Mouse (Mus musculus): Measurements from ENCODE around the gene Fxyd1.

The Fxyd1 gene

DNA sequence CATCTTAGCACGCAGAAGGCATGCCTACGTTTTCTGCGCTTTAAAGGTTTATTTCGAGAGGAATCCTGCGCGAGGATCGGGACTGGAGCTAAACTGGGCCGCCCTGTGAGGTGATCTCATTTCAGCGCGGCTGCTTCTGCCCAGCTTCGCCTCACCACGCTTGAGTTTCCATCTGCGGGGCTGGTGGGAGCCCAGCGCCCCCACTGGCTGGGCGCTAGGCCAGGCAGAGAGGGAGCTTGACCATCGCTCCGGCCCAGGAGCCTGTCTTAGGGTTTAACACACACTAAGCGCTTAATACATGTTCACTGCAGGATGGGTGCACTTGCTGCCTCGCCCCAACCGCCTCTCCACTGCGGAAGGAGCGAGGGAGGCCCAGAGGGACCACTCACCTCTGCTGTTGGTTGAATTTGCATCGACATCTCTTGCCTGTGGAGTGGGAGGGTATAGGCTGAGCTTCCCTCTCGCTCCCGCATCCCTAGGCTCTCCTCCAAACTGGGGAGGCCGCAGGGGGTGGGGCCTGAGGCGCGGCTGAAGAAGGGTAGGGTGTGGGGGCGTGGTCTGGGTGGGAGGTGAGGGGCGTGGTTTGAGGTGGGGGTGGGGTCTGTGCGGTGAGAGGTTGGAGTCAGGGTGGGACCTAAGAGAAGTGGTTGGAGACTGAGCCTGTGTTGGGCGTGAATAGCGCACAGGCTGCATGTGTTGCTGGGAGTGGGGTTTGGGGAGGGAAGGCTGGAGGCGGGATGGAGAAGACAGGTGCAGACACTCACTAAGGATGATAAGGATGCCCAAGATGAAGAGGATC is 4.2 kb downstream of the Fxyd1 start:
- no peak for DNase-seq (ENCODE audit: extremely low spot score, low read depth, low spot score)

- DNase-seq (ENCODE audit: extremely low spot score, low read depth, low spot score), result no peak
Observed at GRCm38 (mm10) chr7:31052251-31052635, 4.8 kb downstream of the Fxyd1 start.

- DNase-seq (ENCODE audit: extremely low spot score, low read depth, low spot score), result no peak
Observed at GRCm38 (mm10) chr7:31051321-31052021, 5.5 kb downstream of the Fxyd1 start, which contains the start of gene Fxyd7. Gene Fxyd7 (minus strand): TSS chr7:31051467.

DNA sequence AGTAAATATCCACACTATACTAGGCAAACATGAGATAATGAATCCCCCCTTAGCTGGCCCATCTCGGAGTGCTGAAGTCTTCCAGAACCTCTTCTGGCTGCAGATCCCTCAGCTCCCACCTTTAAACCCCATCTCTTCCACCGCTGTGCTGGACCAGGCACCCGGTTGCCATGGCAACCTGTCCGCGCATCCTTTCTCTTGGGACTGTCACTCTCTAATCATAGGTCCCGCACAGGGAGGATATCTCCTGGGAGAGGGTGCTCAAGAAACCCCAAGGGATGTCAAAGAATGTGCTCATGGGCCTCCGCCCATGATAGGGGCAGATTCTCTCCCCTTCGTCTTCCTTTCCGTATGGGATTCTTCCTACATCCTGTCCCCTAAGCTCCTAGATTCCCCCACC is 6.1 kb downstream of the Fxyd1 start:
- DNase-seq (ENCODE audit: extremely low spot score, low read depth, low spot score), result no peak

- no peak for DNase-seq (ENCODE audit: extremely low spot score, low read depth, low spot score)
Observed at GRCm38 (mm10) chr7:31050487-31050886, 6.5 kb downstream of the Fxyd1 start.

DNA sequence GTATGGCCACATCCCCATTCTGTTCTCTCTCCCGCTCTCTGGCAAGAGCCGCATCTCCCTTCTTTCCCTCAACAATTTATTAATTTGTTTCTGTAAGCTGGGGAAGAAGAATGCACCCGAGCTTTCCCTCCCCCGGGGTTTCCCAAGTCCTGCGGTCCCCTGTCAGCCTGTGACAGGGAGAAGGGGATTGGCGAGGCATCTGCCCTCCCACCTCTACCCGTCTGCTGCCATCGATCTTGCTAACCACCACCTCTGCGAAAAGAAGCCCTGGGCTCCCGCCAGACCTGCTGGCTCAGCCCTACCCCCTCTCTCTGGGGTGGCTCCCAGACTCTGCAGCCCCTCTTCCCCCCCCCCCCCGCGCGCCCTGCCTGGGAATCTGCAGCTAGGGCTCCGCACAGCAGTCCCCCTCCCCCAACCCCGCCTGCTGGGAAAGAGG is 7.1 kb downstream of the Fxyd1 start:
- no peak for DNase-seq (ENCODE audit: extremely low spot score, low read depth, low spot score)

DNA sequence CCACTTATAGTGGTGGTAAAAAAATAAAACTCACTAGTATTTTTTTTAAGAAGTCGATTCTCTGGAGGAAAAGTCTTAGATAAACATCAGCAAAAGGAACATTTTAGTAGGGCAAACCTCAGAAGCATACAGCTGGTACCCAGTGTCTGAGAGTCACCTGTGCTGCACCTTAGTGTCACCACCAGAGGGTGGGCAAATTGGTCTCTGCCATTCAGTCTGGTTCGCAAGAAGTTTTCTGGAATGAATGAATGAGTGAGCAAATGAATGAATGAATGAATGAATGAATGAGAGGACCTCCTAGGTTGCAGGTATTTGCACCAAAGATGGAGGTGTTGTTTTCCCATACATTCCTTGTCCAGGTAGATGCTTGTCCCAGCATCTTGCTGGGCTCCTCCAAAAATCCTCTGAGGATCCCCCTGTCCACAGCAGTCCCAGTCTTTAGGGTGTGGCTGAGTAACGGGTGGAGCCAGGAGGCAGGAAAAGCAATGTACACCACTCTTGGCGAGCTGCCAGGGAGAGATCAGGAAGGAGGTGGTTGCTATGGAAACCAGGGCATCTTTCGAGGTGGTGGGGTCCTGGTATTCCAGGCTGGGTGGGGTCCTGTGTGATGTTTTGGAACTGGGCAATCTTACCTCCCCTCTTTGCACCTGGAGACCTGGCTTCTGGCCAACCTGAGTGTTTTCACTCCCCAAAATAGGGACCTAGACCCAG is 7.7 kb downstream of the Fxyd1 start:
- DNase-seq (ENCODE audit: extremely low spot score, low read depth, low spot score), result no peak

DNA sequence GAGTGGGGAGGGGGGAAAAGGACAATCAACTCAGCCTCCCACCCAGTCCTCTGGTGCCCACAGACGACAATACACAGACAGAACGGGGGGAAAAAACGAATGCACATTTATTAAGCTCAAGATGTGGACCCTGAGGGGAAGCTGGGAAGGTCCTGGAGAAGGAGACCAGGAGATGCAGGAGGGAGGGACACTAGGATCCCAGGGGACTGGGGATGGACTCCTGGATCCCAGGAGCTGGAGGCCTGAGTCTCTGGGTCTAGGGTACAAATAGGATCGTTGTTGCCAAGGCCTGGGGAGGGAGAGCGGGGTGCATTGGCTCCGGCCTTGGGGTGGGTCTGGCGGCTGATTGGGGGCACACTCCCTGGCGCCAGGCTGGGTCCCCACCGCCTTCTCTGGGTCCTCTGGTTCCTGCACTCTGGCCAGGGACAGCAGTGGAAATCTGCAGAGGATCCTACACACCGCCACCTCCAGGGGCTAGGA is 14.5 kb downstream of the Fxyd1 start, which contains the start of gene Fxyd5:
TSS of gene Fxyd5 (minus strand) at position 51 of the 480 bp plus-strand sequence.
- no peak for DNase-seq (ENCODE audit: extremely low spot score, low read depth, low spot score)

DNA sequence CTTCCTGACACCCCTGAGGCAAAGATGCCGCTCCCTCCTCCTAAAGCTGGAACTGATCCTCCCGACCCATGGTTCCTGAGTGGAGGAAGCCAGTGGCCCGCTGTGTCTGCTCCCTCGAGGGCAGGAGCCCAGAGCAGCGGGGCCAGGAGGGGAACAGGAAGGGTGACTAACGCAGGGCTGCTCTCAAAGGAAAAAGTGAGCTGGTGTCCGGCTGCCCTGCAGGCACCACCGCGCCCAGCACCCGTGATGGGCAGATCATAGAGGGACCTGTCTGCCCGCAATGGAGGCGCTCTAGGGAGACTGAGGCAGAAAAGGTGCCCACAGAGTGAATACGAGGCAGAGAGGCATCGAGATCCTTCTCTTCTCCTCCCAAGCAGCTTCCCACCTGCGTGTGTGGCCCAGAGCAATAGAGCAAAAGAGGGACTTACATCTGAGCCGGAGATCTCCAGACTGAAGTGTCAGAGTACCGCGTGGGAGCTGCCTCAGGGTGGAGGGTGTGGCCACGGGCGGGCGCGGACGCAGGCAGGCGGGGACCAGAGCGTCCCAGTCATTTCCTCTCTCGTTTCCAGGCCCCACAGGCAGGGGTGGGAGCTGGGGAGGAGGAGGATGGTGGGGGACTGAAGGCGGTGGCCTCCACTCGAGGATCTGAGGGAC is 15.2 kb downstream of the Fxyd1 start:
- DNase-seq (ENCODE audit: extremely low spot score, low read depth, low spot score), result no peak

GRCm38 (mm10) chr7:31041023-31041407 is 16.0 kb downstream of the Fxyd1 start:
- no peak for DNase-seq (ENCODE audit: extremely low spot score, low read depth, low spot score)

DNA sequence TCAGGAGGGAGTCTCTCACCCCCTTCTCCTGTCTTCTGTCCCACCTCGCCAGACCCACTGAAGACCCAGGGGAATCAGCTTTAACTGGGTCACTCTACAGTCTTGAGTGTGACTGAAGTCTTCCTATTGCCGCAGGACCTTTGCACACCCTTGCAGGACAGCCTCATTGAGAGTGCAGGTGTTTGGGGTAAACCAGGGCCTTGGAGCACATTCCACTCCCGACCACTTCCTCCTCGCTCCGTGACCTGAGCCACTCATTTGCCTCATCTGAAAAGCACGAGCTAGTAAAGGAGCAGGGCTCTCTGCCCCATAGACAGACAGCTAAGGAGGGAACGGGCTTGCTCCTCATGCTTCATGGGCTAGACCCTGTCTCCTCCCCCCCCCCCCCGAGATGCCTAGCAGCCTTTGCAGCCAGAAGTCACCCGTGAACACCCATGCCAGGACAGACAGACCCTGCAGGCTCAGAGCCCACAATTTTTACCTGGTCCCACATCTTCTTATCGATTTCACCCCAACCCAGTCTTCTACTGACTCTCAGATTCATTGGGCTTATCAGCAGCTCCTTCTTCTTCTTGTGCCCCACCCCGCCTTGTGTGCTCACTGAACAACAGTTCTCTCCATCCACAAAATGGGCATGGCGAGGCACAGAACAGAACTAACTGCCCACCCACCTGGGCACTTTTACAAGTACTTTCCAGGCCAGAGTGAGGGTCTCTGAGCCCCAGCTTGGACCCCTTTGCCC is 16.5 kb downstream of the Fxyd1 start:
- DNase-seq (ENCODE audit: extremely low spot score, low read depth, low spot score), result no peak

- DNase-seq (ENCODE audit: extremely low spot score, low read depth, low spot score), result no peak
Observed at GRCm38 (mm10) chr7:31039011-31039410, 18.0 kb downstream of the Fxyd1 start.

DNA sequence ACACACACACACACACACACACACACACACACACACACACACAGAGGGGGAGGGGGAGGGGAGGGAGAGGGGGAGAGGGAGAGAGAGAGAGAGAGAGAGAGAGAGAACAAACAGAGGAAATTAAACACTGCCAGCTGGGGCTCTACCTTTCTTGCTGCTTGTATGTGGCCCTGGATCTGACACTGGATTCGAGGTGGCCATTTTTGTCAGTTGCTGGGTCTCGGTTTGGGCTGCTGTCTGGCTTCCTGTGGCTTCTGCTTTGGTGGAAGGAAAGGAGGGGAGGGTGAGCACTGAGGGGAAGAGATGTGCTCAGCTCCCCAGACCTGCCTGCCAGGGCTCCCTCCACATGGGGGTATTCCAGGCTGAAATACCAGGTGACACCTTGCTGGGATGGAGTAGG is 19.3 kb downstream of the Fxyd1 start:
- no peak for DNase-seq (ENCODE audit: extremely low spot score, low read depth, low spot score)

GRCm38 (mm10) chr7:31036917-31037316 is 20.1 kb downstream of the Fxyd1 start:
- DNase-seq (ENCODE audit: extremely low spot score, low read depth, low spot score), result no peak

DNA sequence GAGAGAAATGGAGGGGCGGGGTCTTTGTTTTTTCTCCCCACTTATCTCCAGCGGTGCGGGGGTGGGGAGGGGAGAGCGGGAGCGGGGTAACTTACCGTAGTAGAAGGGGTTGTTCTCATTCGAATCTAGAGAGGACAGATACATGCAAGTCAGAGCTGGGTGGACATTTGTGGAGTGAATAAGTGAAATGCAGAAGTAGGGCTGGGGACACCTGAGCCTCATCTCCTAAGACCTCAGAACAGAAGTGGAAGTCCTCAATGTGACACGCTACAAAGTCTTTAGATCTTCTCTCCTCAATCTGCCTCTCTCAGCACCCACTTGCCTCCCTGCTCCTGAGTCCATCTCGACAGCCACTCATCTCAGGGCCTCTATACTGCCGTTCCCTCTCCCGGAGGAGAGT is 21.7 kb downstream of the Fxyd1 start:
- no peak for DNase-seq (ENCODE audit: extremely low spot score, low read depth, low spot score)

- DNase-seq (ENCODE audit: extremely low spot score, low read depth, low spot score), result no peak
Observed at GRCm38 (mm10) chr7:31034789-31035188, 22.2 kb downstream of the Fxyd1 start.

GRCm38 (mm10) chr7:31033409-31034165 is 23.4 kb downstream of the Fxyd1 start:
- no peak for DNase-seq (ENCODE audit: extremely low spot score, low read depth, low spot score)

GRCm38 (mm10) chr7:31031731-31032130 is 25.3 kb downstream of the Fxyd1 start:
- DNase-seq (ENCODE audit: extremely low spot score, low read depth, low spot score), result no peak

- DNase-seq (ENCODE audit: extremely low spot score, low read depth, low spot score), result no peak
Observed at GRCm38 (mm10) chr7:31030717-31031116, 26.3 kb downstream of the Fxyd1 start.

GRCm38 (mm10) chr7:31028609-31029008 is 28.4 kb downstream of the Fxyd1 start:
- DNase-seq (ENCODE audit: extremely low spot score, low read depth, low spot score), result no peak
